ENCODE assay signal across 26 mouse cellular contexts in the genomic region with DNA sequence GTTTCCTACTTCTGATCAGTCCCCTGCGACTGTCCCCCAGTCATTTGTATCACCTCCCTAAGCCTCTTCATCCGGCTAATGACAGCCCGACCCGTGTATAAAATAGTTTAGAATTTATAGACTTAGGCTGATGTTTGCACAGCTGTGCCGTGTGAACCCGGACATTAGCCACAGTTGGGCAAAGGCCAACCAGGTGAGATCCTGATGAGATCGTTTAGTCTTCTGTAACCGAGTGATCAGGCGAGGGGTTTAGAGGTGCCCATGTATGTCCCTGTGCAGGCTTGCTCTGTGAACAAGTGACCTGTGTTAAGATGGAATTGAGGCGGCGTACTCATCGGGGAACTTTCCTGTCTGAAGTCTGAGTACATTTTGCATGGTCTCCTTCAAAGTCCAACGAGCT.
"Had no signal": no experiment of that assay in that cellular context is flagged by ENCODE, and none has a peak within 500 bp of the region (broad histone marks: within the 10 kb centered on the region; RNA-seq: fewer than 3 reads in every experiment).

No protein-coding gene starts in this region.

- DNase-seq: kidney, adult 2 months; kidney, postnatal 10 days; kidney, postnatal 36 days; layer of hippocampus, postnatal 36 days; liver; lung, adult 18-20 months; lung, postnatal 10 days; lung, postnatal 36 days; retina, postnatal 1 day; right cerebral cortex, postnatal 25 days; spleen, adult 18-20 months; thymus, postnatal 25 days had no signal

- H3K36me3 ChIP-seq: kidney, embryonic 15.5 days; limb, embryonic 10.5 days; limb, embryonic 13.5 days; liver, embryonic 12.5 days; liver, embryonic 15.5 days; lung, embryonic 15.5 days; midbrain, embryonic 10.5 days; midbrain, embryonic 13.5 days; neural tube, embryonic 13.5 days; stomach, embryonic 15.5 days had no signal

- ATAC-seq: liver, embryonic 12.5 days; midbrain, embryonic 13.5 days; midbrain, embryonic 16.5 days had no signal

- H3K27ac ChIP-seq: kidney, embryonic 15.5 days; left cerebral cortex, adult 2 months; limb, embryonic 10.5 days; limb, embryonic 13.5 days; liver, embryonic 12.5 days; liver, embryonic 15.5 days; lung, embryonic 15.5 days; midbrain, embryonic 10.5 days; midbrain, embryonic 13.5 days; neural tube, embryonic 13.5 days; stomach, embryonic 15.5 days had no signal

- H3K4me2 ChIP-seq: kidney, embryonic 15.5 days; limb, embryonic 13.5 days; liver, embryonic 12.5 days; liver, embryonic 15.5 days; lung, embryonic 15.5 days; midbrain, embryonic 13.5 days; neural tube, embryonic 13.5 days; stomach, embryonic 15.5 days had no signal

- H3K4me1 ChIP-seq: liver, embryonic 12.5 days; liver, embryonic 15.5 days; lung, embryonic 15.5 days; megakaryocyte, embryonic 14.5 days; stomach, embryonic 15.5 days had no signal

- H3K4me3 ChIP-seq: kidney, embryonic 15.5 days; left cerebral cortex, adult 2 months; limb, embryonic 10.5 days; limb, embryonic 13.5 days; liver, embryonic 12.5 days; liver, embryonic 15.5 days; lung, embryonic 15.5 days; megakaryocyte, embryonic 14.5 days; midbrain, embryonic 10.5 days; midbrain, embryonic 13.5 days; myocyte; neural tube, embryonic 13.5 days; stomach, embryonic 15.5 days had no signal

- H3K9me3 ChIP-seq: kidney, embryonic 15.5 days; limb, embryonic 10.5 days; limb, embryonic 13.5 days; liver, embryonic 12.5 days; liver, embryonic 15.5 days; lung, embryonic 15.5 days; megakaryocyte, embryonic 14.5 days; midbrain, embryonic 10.5 days; midbrain, embryonic 13.5 days; neural tube, embryonic 13.5 days; stomach, embryonic 15.5 days had no signal

- H3K9ac ChIP-seq: kidney, embryonic 15.5 days; limb, embryonic 13.5 days; liver, embryonic 12.5 days; liver, embryonic 15.5 days; lung, embryonic 15.5 days; midbrain, embryonic 13.5 days; neural tube, embryonic 13.5 days; stomach, embryonic 15.5 days had no signal

- H3K27me3 ChIP-seq: kidney, embryonic 15.5 days; limb, embryonic 13.5 days; liver, embryonic 12.5 days; liver, embryonic 15.5 days; lung, embryonic 15.5 days; megakaryocyte, embryonic 14.5 days; midbrain, embryonic 13.5 days; neural tube, embryonic 13.5 days; stomach, embryonic 15.5 days had no signal
